Mouse (Mus musculus) hindbrain, embryonic 13.5 days (tissue): Measurements from ENCODE around the gene Gm10053. TPM values are rescaled to one million over a fixed set of nuclear protein-coding genes. Genes with fewer than 3 reads are reported as not detected.

Experiments used
- ATAC-seq: fragments of 200-750 bp; cut with Nextera tagmentation; 2 replicates; pipeline ENCODE4 v1.8.0; 2017; ENCODE audit warnings: moderate TSS enrichment; ENCODE audit not compliant: low FRiP score
- H3K27ac ChIP-seq: fragments of 300-500 bp; sonication (generic); 2 replicates; pipeline ENCODE4 v1.5.1; 2015; ENCODE audit warnings: inconsistent platforms, mild to moderate bottlenecking, moderate library complexity
- H3K27me3 ChIP-seq: fragments of 300-500 bp; sonication (generic); 2 replicates; pipeline ENCODE4 v1.6.1; 2015; ENCODE audit warnings: mild to moderate bottlenecking, inconsistent platforms
- H3K36me3 ChIP-seq: fragments of 300-500 bp; sonication (generic); 2 replicates; pipeline ENCODE4 v1.6.1; 2015; ENCODE audit warnings: mild to moderate bottlenecking, inconsistent platforms
- H3K4me1 ChIP-seq: fragments of 300-500 bp; sonication (generic); replicated peaks from 2 replicates; pipeline ENCODE4 v1.6.1; 2015; ENCODE audit warnings: inconsistent platforms
- H3K4me2 ChIP-seq: fragments of 300-500 bp; sonication (generic); 2 replicates; pipeline ENCODE4 v1.6.1; 2015; ENCODE audit warnings: inconsistent platforms, mild to moderate bottlenecking, moderate library complexity
- H3K4me3 ChIP-seq: fragments of 300-500 bp; sonication (generic); 2 replicates; pipeline ENCODE4 v1.5.1; 2015; ENCODE audit warnings: mild to moderate bottlenecking, inconsistent platforms
- H3K9ac ChIP-seq: fragments of 300-500 bp; sonication (generic); 2 replicates; pipeline ENCODE4 v1.6.1; 2015; ENCODE audit warnings: mild to moderate bottlenecking, inconsistent platforms
- H3K9me3 ChIP-seq: fragments of 300-500 bp; sonication (generic); 2 replicates; pipeline ENCODE4 v1.6.1; 2016; ENCODE audit warnings: inconsistent platforms
- WGBS: fragments of 180-500 bp; shearing (Covaris S2); methylation state at CpG from one replicate; pipeline ENCODE4 v1.1.7; 2015; 5-methylcytosine and 5-hydroxymethylcytosine counted together
- polyA plus RNA-seq: library from polyadenylated mRNA; unstranded; fragments of >200 nt; fragmentation: Nextera tagmentation; extraction: Ambion mirVana; gene quantifications from 2 replicates; pipeline ENCODE4 v1.2.1, GENCODE M21; 2015

Gm10053 gene
- polyA plus RNA-seq, 1 experiment from 2014 or later, result 246 TPM

DNA sequence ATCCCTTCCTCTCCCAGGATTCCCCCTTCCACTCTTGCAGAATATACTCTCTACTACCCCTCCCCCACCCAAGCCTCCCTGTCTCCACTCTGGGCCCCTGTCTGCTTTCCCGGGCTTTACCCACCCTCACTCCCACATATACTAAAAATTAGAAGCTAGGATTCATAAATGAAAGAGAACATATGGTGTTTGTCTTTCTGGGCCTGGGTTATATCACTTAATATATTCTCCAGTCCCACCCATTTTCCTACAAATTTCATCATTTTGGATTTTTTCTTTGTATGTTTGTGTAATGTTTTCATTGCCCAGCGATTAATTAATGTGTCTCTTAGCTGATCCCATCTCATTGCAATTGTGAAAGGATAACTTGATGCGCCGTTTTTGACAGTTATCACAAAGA lies 5.8 kb downstream of the Gm10053 start:
- no peak overlapping the region for H3K9ac ChIP-seq
- H3K36me3 ChIP-seq, result no peaks in the 10 kb centered on the region
- ATAC-seq, result no peak
- H3K27ac ChIP-seq, result no peak overlapping the region
- 0 out of 2 replicates have a peak, but pooled peaks cover 5% of the 10 kb centered on the region for H3K27me3 ChIP-seq
- H3K4me1 ChIP-seq, result no peaks in the 10 kb centered on the region; the same call in 1 of the 2 replicates
- no peaks in the 10 kb centered on the region for H3K9me3 ChIP-seq
- 66% methylated on average over 4 of the region's 4 CpGs for WGBS
- H3K4me3 ChIP-seq, result no peak overlapping the region
- no peak overlapping the region for H3K4me2 ChIP-seq

GRCm38 (mm10) chr19:24885504-24885903 lies 10.0 kb downstream of the Gm10053 start:
- peak; percentile 28; the same call in 1 of the 2 replicates for ATAC-seq
- H3K9ac ChIP-seq, result no peak overlapping the region
- no peaks in the 10 kb centered on the region for H3K36me3 ChIP-seq
- 19% methylated on average over 5 of the region's 5 CpGs for WGBS
- H3K9me3 ChIP-seq, result no peaks in the 10 kb centered on the region
- no peak overlapping the region for H3K4me2 ChIP-seq
- no peaks in the 10 kb centered on the region; the same call in 1 of the 2 replicates for H3K4me1 ChIP-seq
- H3K4me3 ChIP-seq, result no peak overlapping the region
- H3K27ac ChIP-seq, result no peak overlapping the region
- H3K27me3 ChIP-seq, result peaks cover 15% of the 10 kb centered on the region; the same call in 1 of the 2 replicates

- Histone ChIP-seq H3K4me1 (no peaks in the 10 kb centered on the region; the same call in 1 of the 2 replicates), H3K9me3 (no peaks in the 10 kb centered on the region), H3K4me3 (no peak overlapping the region), H3K4me2 (no peak overlapping the region), H3K27me3 (peaks cover 15% of the 10 kb centered on the region; the same call in 1 of the 2 replicates), H3K36me3 (no peaks in the 10 kb centered on the region), H3K9ac (no peak overlapping the region), H3K27ac (no peak overlapping the region)
- no peak for ATAC-seq
- 81% methylated on average over 3 of the region's 3 CpGs for WGBS
Observed at GRCm38 (mm10) chr19:24886888-24887287, 11.4 kb downstream of the Gm10053 start.

DNA sequence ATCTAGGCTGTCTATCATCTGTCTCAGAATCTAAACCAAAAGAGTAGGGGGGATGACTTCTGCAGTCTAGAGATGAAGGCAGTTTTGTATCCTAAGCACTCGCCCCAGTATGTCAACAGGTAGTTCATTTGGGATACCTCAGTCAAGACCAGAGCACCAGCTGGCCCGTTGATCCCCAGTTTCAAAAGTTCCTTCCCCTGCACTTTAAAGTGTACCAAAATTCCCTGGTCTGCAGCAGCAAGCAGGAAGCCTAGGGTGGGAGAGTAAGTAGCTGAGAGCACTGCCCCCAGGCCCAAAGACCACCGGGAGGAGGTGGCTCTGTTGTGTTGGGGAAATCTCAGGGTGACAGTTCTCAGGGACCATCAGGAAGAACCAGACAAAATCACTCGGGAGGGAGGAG lies 21.1 kb downstream of the Gm10053 start:
- Histone ChIP-seq H3K4me3 (no peak overlapping the region), H3K36me3 (no peaks in the 10 kb centered on the region), H3K9me3 (no peaks in the 10 kb centered on the region), H3K27me3 (peaks cover 70% of the 10 kb centered on the region), H3K4me1 (peaks cover 23% of the 10 kb centered on the region), H3K27ac (no peak overlapping the region), H3K9ac (no peak overlapping the region), H3K4me2 (no peak overlapping the region)
- no peak for ATAC-seq
- 16% methylated on average over 4 of the region's 4 CpGs for WGBS

- Histone ChIP-seq H3K4me3 (peak overlapping the region; percentile 20), H3K9ac (no peak overlapping the region), H3K4me1 (peaks cover 23% of the 10 kb centered on the region), H3K27me3 (peaks cover 78% of the 10 kb centered on the region), H3K36me3 (no peaks in the 10 kb centered on the region), H3K9me3 (no peaks in the 10 kb centered on the region), H3K4me2 (peak overlapping the region; percentile 40), H3K27ac (no peak overlapping the region)
- WGBS, result 1% methylated on average over 57 of the region's 57 CpGs
- ATAC-seq, result no peak
Observed at GRCm38 (mm10) chr19:24897006-24897895, 21.8 kb downstream of the Gm10053 start.

- Histone ChIP-seq H3K27me3 (peaks cover 85% of the 10 kb centered on the region), H3K4me3 (0 out of 2 replicates have a peak overlapping the region, but pooled peaks have one; percentile 20), H3K9me3 (no peaks in the 10 kb centered on the region), H3K36me3 (no peaks in the 10 kb centered on the region), H3K27ac (no peak overlapping the region), H3K9ac (no peak overlapping the region), H3K4me2 (no peak overlapping the region), H3K4me1 (peaks cover 23% of the 10 kb centered on the region)
- 2% methylated on average over 20 of the region's 20 CpGs for WGBS
- ATAC-seq, result no peak
Observed at GRCm38 (mm10) chr19:24897896-24898736, 22.6 kb downstream of the Gm10053 start.

DNA sequence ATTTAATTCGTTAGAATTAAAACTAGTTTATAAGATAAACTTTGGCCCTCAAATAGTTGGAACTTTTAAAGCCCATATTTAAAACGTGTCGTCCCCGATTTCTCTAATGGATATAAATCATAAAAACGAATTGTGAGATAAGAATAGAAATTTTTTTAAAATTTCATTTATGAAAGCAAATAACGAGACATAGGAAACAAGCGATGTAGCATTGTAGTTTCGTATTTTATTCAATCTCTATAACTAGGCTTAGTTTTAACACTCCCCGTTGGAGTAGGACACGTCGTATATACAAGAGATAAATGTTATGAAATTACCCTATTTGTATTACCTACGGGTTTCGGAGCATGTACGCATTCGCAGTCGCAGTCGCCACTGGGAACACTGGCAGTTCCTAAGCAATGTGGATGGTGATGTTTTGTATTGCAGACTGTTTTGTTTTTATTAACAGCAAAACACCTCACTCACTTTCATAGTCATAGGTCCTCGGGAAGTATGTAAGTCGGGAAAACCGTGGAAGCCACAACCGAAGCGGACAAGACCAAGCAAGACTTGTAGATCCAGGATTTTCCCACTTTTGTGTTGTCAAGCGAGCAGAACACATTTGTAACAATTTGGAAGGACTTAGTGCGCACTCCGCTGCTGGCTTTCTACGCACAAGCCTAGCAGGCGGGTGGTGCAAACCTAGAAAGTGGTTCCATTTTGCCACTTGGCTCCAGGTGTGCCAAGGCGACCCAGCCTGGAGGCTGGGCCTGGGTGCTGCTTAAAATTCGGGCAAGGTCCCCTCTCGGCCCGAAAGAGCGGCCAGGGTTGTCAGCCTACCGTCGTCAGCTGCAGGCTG lies 23.5 kb downstream of the Gm10053 start:
- no peaks in the 10 kb centered on the region for H3K9me3 ChIP-seq
- no peak overlapping the region for H3K9ac ChIP-seq
- H3K4me3 ChIP-seq, result peak overlapping the region; percentile 39
- peaks cover 86% of the 10 kb centered on the region for H3K27me3 ChIP-seq
- no peak for ATAC-seq
- WGBS, result 2% methylated on average over 34 of the region's 34 CpGs
- H3K4me1 ChIP-seq, result peaks cover 23% of the 10 kb centered on the region
- no peaks in the 10 kb centered on the region for H3K36me3 ChIP-seq
- peak overlapping the region; percentile 64 for H3K4me2 ChIP-seq
- H3K27ac ChIP-seq, result no peak overlapping the region

DNA sequence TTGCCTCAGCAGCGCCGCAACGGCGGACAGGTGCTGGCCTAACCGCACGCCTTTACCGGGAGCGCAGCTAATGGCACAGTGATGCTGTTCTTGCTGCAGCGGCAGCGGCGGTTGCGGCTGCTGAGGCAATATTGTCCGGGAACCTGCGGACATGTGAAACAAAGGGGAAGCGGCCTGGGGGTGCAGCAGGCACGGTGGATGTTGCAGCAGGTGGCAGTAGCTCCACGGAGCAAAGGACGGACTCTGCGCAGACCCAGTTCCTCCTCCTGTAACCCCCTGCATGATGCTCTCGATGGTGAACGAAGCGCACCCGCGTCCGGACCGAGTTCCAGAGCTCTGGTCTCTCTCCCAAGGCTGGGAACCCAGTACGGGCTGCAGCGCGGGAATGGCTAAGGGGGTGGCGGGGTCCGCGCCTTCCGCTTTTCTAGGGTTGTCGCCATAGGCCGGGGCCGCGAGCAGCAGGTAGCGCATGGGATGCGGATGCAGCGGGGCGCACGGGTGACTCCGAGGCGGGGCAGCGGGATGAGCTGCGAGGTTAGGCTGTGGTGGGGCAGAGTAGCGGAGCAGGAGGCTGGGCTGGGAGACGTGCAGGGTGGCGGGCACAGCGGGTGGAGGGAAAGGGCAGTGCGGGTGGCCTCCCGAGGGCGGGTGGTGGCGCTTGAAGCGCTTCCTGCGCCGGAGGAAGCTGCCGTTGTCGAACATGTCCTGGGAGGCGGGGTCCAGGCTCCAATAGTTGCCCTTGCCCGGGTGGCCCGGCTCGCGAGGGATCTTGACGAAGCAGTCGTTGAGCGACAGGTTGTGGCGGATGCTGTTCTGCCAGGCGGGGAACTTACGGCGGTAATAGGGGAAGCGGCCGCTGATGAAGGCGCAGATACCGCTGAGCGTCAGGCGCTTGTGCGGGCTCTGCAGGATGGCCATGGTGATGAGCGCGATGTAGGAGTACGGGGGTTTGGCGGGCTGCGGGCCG lies 24.4 kb downstream of the Gm10053 start:
- H3K27me3 ChIP-seq, result peaks cover 94% of the 10 kb centered on the region
- H3K36me3 ChIP-seq, result no peaks in the 10 kb centered on the region
- H3K27ac ChIP-seq, result no peak overlapping the region
- WGBS, result under 1% methylated on average over 77 of the region's 84 CpGs
- peaks cover 23% of the 10 kb centered on the region for H3K4me1 ChIP-seq
- no peaks in the 10 kb centered on the region for H3K9me3 ChIP-seq
- ATAC-seq, result peak; percentile 63
- H3K4me2 ChIP-seq, result peak overlapping the region; percentile 64
- H3K4me3 ChIP-seq, result peak overlapping the region; percentile 39
- peak overlapping the region; percentile 56 for H3K9ac ChIP-seq

GRCm38 (mm10) chr19:24900581-24901220 lies 25.2 kb downstream of the Gm10053 start, which contains the start of gene Foxd4:
Foxd4 (minus strand) TSS chr19:24901197.
- H3K27ac ChIP-seq, result no peak within 1 kb of the TSS
- H3K9me3 ChIP-seq, result no peaks in the 10 kb centered on the region
- H3K36me3 ChIP-seq, result no peaks in the 10 kb centered on the region
- peaks cover 23% of the 10 kb centered on the region for H3K4me1 ChIP-seq
- H3K4me2 ChIP-seq, result peak within 1 kb of the TSS; percentile 64
- peaks cover 90% of the 10 kb centered on the region for H3K27me3 ChIP-seq
- peak within 1 kb of the TSS; percentile 39 for H3K4me3 ChIP-seq
- WGBS, result under 1% methylated on average over 27 of the region's 27 CpGs
- ATAC-seq, result 0 out of 2 replicates have a peak, but pooled peaks have one; percentile 27
- peak within 1 kb of the TSS; percentile 56 for H3K9ac ChIP-seq

DNA sequence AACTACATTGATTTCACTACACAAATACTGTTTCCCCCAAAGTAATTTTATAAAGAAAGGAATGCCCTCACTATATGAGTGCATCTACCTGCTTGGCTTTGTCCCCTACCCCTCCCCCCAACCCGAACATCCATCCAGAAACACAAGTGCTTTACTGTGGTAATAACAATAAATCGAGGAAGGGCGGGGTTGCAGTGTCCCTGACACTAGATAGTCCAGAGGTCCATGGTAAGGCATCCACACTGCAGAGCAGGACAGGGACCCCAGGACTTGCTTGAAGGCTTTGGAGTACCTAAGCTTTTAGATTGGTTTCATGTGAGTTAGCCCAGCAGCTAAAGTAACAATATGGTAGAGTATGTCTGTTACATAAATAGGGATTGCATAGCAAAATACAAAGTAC lies 26.2 kb downstream of the Gm10053 start:
- Histone ChIP-seq H3K4me3 (no peak overlapping the region), H3K27ac (no peak overlapping the region), H3K36me3 (no peaks in the 10 kb centered on the region), H3K9me3 (no peaks in the 10 kb centered on the region), H3K4me1 (peaks cover 23% of the 10 kb centered on the region), H3K27me3 (peaks cover 81% of the 10 kb centered on the region), H3K9ac (no peak overlapping the region), H3K4me2 (no peak overlapping the region)
- WGBS, result 8% methylated on average over 3 of the region's 3 CpGs
- ATAC-seq, result no peak
